ENCODE assay signal across 9 mouse cellular contexts in the genomic region with DNA sequence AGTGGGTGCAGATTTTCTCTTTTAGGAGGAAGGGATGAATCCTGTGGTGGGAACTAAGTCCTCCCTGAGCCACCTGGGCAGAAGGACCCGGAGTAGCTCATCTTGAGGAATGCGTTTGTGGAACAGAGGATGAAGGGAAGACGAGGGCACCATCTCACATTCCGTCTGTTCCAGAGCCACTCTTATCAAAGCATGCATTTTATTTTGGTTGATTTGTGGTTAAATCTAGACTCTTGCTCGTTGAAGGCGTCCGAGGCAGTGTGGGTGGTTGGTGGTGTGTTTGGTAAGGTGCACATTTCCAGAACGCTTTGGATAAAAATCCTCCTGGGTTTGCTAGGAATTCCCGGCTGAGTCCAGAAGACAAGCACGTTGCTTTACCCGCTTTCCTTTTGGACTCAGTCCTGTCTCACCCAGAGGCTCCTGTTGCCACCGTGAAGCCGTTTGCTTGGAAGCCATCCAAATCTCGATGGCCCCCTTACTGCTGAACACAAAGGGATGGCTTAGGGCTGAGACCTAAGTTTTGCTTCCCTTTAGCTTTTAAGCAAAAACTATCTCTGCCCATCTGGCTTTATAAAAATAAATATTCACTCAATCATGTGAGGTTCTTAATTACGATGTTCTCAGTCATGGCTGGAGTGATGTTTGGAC. TPM values are rescaled to one million over a fixed set of nuclear protein-coding genes. Genes with fewer than 3 reads are reported as not detected.
A peak's percentile ranks its signal among the peaks of the same experiment; 100 is the strongest.
DNase-seq lines count a peak whose midpoint lies in the region; ATAC-seq and TF ChIP-seq lines count a peak whose summit lies in the region.
"Had no signal": no experiment of that assay in that cellular context is flagged by ENCODE, and none has a peak within 500 bp of the region (broad histone marks: within the 10 kb centered on the region; RNA-seq: fewer than 3 reads in every experiment).

No protein-coding gene starts in this region.

- no peaks in the 10 kb centered on the region for H3K9me3 ChIP-seq in forebrain, embryonic 15.5 days
- no peaks in the 10 kb centered on the region for H3K9me3 ChIP-seq in midbrain, embryonic 12.5 days

- H3K27me3 ChIP-seq in cerebellum, adult 2 months (ENCODE audit: control insufficient read depth, insufficient read depth, low read length): no peaks in the 10 kb centered on the region; the same call in 1 of the 2 replicates
- no peaks in the 10 kb centered on the region for H3K27me3 ChIP-seq in forebrain, embryonic 15.5 days
- H3K27me3 ChIP-seq in midbrain, embryonic 12.5 days: peaks cover 9% of the 10 kb centered on the region
- peaks cover 18% of the 10 kb centered on the region for H3K27me3 ChIP-seq in thymus, adult 2 months (ENCODE audit: control insufficient read depth, insufficient read depth, low read length)

- DNase-seq in cerebellum, adult 2 months: no peak
- DNase-seq in cerebellum, adult 9-11 months: no peak
- no peak for DNase-seq in layer of hippocampus, adult 2 months (ENCODE audit: low spot score in 2 of 2)
- DNase-seq in layer of hippocampus, adult 18-20 months (ENCODE audit: low spot score in 2 of 2): no peak
- no peak for DNase-seq in thymus, adult 2 months
- DNase-seq: gastrocnemius, postnatal 14 days had no signal

- TF ChIP-seq POLR2A in cerebellum, adult 2 months (IDR thresholded peaks at IDR 0.05; ENCODE audit: borderline replicate concordance, insufficient read depth, low read length): no peak
- no peak for TF ChIP-seq POLR2A in thymus, adult 2 months (IDR thresholded peaks at IDR 0.05; ENCODE audit: control insufficient read depth, extremely low read depth, insufficient read depth, low read length, poor library complexity)

- H3K4me3 ChIP-seq in cerebellum, adult 2 months (replicated peaks; ENCODE audit: insufficient read depth, low read depth, low read length): peak overlapping the region; percentile 2
- peak overlapping the region; percentile 93 for H3K4me3 ChIP-seq in layer of hippocampus, adult 2 months
- peak overlapping the region; percentile 95 for H3K4me3 ChIP-seq in forebrain, embryonic 15.5 days
- H3K4me3 ChIP-seq in midbrain, embryonic 12.5 days: 0 out of 2 replicates have a peak overlapping the region, but pooled peaks have one; percentile 0
- H3K4me3 ChIP-seq in thymus, adult 2 months (ENCODE audit: control insufficient read depth, insufficient read depth, low read length): no peak overlapping the region

- no peak for ATAC-seq in forebrain, embryonic 15.5 days (replicated peaks)
- no peak for ATAC-seq in midbrain, embryonic 12.5 days (ENCODE audit: low FRiP score, low read depth)
- ATAC-seq in megakaryocyte-erythroid progenitor cell, adult 5-6 weeks (replicated peaks; ENCODE audit: low FRiP score, low TSS enrichment, poor library complexity, severe bottlenecking): no peak

- no peak for TF ChIP-seq CTCF in cerebellum, adult 2 months (IDR thresholded peaks at IDR 0.05; ENCODE audit: borderline replicate concordance, insufficient read depth, low read depth, low read length)
- no peak for TF ChIP-seq CTCF in layer of hippocampus, adult 2 months (conservative IDR thresholded peaks at IDR 0.05)
- no peak for TF ChIP-seq CTCF in thymus, adult 2 months (IDR thresholded peaks at IDR 0.05; ENCODE audit: borderline replicate concordance, control insufficient read depth, extremely low read depth, insufficient read depth, low read length, poor library complexity)

- peak overlapping the region; percentile 94 for H3K9ac ChIP-seq in forebrain, embryonic 15.5 days (replicated peaks)
- H3K9ac ChIP-seq in midbrain, embryonic 12.5 days (replicated peaks): peak overlapping the region; percentile 35; the same call in 1 of the 2 replicates

- peaks cover 5% of the 10 kb centered on the region for H3K4me1 ChIP-seq in cerebellum, adult 2 months (ENCODE audit: control insufficient read depth, insufficient read depth, low read length)
- H3K4me1 ChIP-seq in forebrain, embryonic 15.5 days: peaks cover 47% of the 10 kb centered on the region
- H3K4me1 ChIP-seq in midbrain, embryonic 12.5 days: peaks cover 48% of the 10 kb centered on the region
- peaks cover 5% of the 10 kb centered on the region for H3K4me1 ChIP-seq in thymus, adult 2 months (replicated peaks; ENCODE audit: control insufficient read depth, insufficient read depth, low read length)

- peaks cover 18% of the 10 kb centered on the region; the same call in 1 of the 2 replicates for H3K36me3 ChIP-seq in forebrain, embryonic 15.5 days
- H3K36me3 ChIP-seq in midbrain, embryonic 12.5 days: peaks cover 21% of the 10 kb centered on the region
- H3K36me3 ChIP-seq in thymus, adult 2 months (ENCODE audit: control insufficient read depth, insufficient read depth, low read length): no peaks in the 10 kb centered on the region

- WGBS in cerebellum, adult 2 months: 41% methylated on average over 15 of the region's 15 CpGs
- 41% methylated on average over 15 of the region's 15 CpGs for WGBS in forebrain, embryonic 15.5 days
- WGBS in midbrain, embryonic 12.5 days: 77% methylated on average over 15 of the region's 15 CpGs
- 76% methylated on average over 15 of the region's 15 CpGs for WGBS in thymus, adult 2 months

- no peak overlapping the region for H3K27ac ChIP-seq in cerebellum, adult 2 months (ENCODE audit: insufficient read depth, low read length)
- peak overlapping the region; percentile 72; the same call in 1 of the 2 replicates for H3K27ac ChIP-seq in layer of hippocampus, adult 2 months
- 0 out of 2 replicates have a peak overlapping the region, but pooled peaks have one; percentile 1 for H3K27ac ChIP-seq in forebrain, embryonic 15.5 days (replicated peaks)
- H3K27ac ChIP-seq in midbrain, embryonic 12.5 days (replicated peaks): no peak overlapping the region
- H3K27ac ChIP-seq in thymus, adult 2 months (ENCODE audit: control insufficient read depth, insufficient read depth, low read length): no peak overlapping the region

- H3K4me2 ChIP-seq in forebrain, embryonic 15.5 days (replicated peaks): peak overlapping the region; percentile 90
- peak overlapping the region; percentile 91 for H3K4me2 ChIP-seq in midbrain, embryonic 12.5 days (replicated peaks)

RNA-seq across cellular contexts. Expression of gene Hunk, which starts 3.4 kb away (rescaled TPM):
- polyA plus RNA-seq in cerebellum, adult 2 months (2012; rRNA removed): 12.6 and 12.8 TPM in 2 replicates
- 10 to 100 TPM; 25.7 to 31.1 TPM for total RNA-seq in layer of hippocampus, adult 2 months (2021)
- total RNA-seq in layer of hippocampus, adult 18-20 months (2021): 10 to 100 TPM; 24.3 to 28.9 TPM
- 11.8 and 13.6 TPM in 2 replicates for polyA plus RNA-seq in forebrain, embryonic 15.5 days (2015; fragmentation: Nextera tagmentation; extraction: Ambion mirVana)
- 15.0 and 15.7 TPM in 2 replicates for polyA plus RNA-seq in midbrain, embryonic 12.5 days (2016; fragmentation: Nextera tagmentation; extraction: Ambion mirVana)
- not detected in 2 replicates for total RNA-seq in megakaryocyte-erythroid progenitor cell, adult 5-6 weeks (2014; fragmentation: Nextera tagmentation)
- total RNA-seq in megakaryocyte-erythroid progenitor cell, adult 5-6 weeks (2017): not detected in 2 replicates
- 2.7 and 2.9 TPM in 2 replicates for polyA plus RNA-seq in thymus, adult 2 months (2012; rRNA removed)

Comparison
In these comparisons a context has a peak if more than half of its experiments do, and no peak if none do; other contexts are left out.
1. H3K27ac ChIP-seq: peak in layer of hippocampus, adult 2 months (single experiment) and forebrain, embryonic 15.5 days (single experiment); none in cerebellum, adult 2 months (single experiment), midbrain, embryonic 12.5 days (single experiment) and thymus, adult 2 months (single experiment).